Mouse (Mus musculus) hindbrain, embryonic 11.5 days (tissue): ENCODE data around the gene Pilrb2. TPM values are rescaled to one million over a fixed set of nuclear protein-coding genes. Genes with fewer than 3 reads are reported as not detected.

Experiments
- ATAC-seq: fragments of 200-750 bp; cut with Nextera tagmentation; 2 replicates; pipeline ENCODE4 v1.8.0; 2017; ENCODE audit warnings: mild to moderate bottlenecking, moderate TSS enrichment, moderate library complexity; ENCODE audit not compliant: low FRiP score
- DNase-seq: peaks from one replicate; pipeline ENCODE4 v3.0.0-alpha.2; 2015; ENCODE audit warnings: low spot score
- H3K27ac ChIP-seq: fragments of 300-500 bp; sonication (generic); 2 replicates; pipeline ENCODE4 v1.5.1; 2014; ENCODE audit warnings: mild to moderate bottlenecking, low read depth, low read length
- H3K27me3 ChIP-seq: fragments of 300-500 bp; sonication (generic); 2 replicates; pipeline ENCODE4 v1.6.1; 2014; ENCODE audit warnings: mild to moderate bottlenecking, low read length, moderate library complexity, mixed read lengths; ENCODE audit not compliant: control insufficient read depth, insufficient read depth
- H3K36me3 ChIP-seq: fragments of 300-500 bp; sonication (generic); 2 replicates; pipeline ENCODE4 v1.6.1; 2014; ENCODE audit warnings: mild to moderate bottlenecking, low read length, moderate library complexity, mixed read lengths; ENCODE audit not compliant: control insufficient read depth, insufficient read depth
- H3K4me1 ChIP-seq: fragments of 300-500 bp; sonication (generic); replicated peaks from 2 replicates; pipeline ENCODE4 v1.6.1; 2014; ENCODE audit warnings: low read length, mixed read lengths; ENCODE audit not compliant: control insufficient read depth, insufficient read depth
- H3K4me2 ChIP-seq: fragments of 300-500 bp; sonication (generic); replicated peaks from 2 replicates; pipeline ENCODE4 v1.6.1; 2014; ENCODE audit warnings: mild to moderate bottlenecking, low read depth, low read length
- H3K4me3 ChIP-seq: fragments of 300-500 bp; sonication (generic); 2 replicates; pipeline ENCODE4 v1.5.1; 2014; ENCODE audit warnings: low read depth, low read length
- H3K9ac ChIP-seq: fragments of 300-500 bp; sonication (generic); 2 replicates; pipeline ENCODE4 v1.6.1; 2014; ENCODE audit warnings: low read depth, low read length
- H3K9me3 ChIP-seq: fragments of 300-500 bp; sonication (generic); 2 replicates; pipeline ENCODE4 v1.6.1; 2016; ENCODE audit warnings: low read length; ENCODE audit not compliant: control insufficient read depth
- WGBS: fragments of 180-500 bp; shearing (Covaris S2); extraction: QIAGEN DNeasy Blood & Tissue Kit; methylation state at CpG from one replicate; pipeline ENCODE4 v1.1.7; 2014; 5-methylcytosine and 5-hydroxymethylcytosine counted together
- polyA plus RNA-seq: library from polyadenylated mRNA; unstranded; fragments of >200 nt; fragmentation: Nextera tagmentation; extraction: Ambion mirVana; gene quantifications from 2 replicates; pipeline ENCODE4 v1.2.1, GENCODE M21; 2014

The Pilrb2 gene
- polyA plus RNA-seq, 1 experiment from 2014 or later, result not detected

GRCm38 (mm10) chr5:137826421-137826820, 45.2 kb downstream of the Pilrb2 start:
- DNase-seq (no peak), ATAC-seq (no peak)
- H3K36me3 ChIP-seq, result no peaks in the 10 kb centered on the region
- no peak overlapping the region for H3K9ac ChIP-seq
- no peak overlapping the region for H3K27ac ChIP-seq
- no peaks in the 10 kb centered on the region for H3K4me1 ChIP-seq
- H3K4me2 ChIP-seq, result no peak overlapping the region
- H3K4me3 ChIP-seq, result no peak overlapping the region
- WGBS, result 79% methylated on average over 7 of the region's 7 CpGs
- no peaks in the 10 kb centered on the region for H3K27me3 ChIP-seq
- no peaks in the 10 kb centered on the region for H3K9me3 ChIP-seq

DNA sequence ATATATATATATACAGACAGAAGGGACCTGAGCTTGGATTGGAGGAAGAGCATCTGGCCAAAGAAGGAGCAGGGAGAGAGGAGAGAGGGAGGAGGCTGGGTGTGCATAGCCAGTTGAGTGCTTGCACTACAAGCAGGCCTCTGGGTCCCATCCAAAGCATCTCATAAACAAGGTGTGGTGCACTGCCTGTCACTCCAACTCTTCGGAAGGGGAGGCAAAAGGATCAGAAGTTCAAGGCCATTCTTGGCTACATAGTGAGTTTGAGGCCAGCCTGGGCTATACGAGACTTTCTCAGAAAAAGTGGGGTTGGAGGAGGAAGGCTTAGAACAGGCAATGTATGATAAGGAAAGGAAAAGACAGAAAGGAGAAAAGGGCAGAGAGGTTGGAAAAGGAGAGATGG, 45.6 kb downstream of the Pilrb2 start:
- WGBS, result 88% methylated on average over 2 of the region's 2 CpGs
- H3K9ac ChIP-seq, result no peak overlapping the region
- no peak overlapping the region for H3K4me3 ChIP-seq
- H3K4me1 ChIP-seq, result no peaks in the 10 kb centered on the region
- no peak overlapping the region for H3K4me2 ChIP-seq
- no peaks in the 10 kb centered on the region for H3K27me3 ChIP-seq
- no peak for DNase-seq
- H3K36me3 ChIP-seq, result no peaks in the 10 kb centered on the region
- H3K27ac ChIP-seq, result no peak overlapping the region
- no peaks in the 10 kb centered on the region for H3K9me3 ChIP-seq
- ATAC-seq, result no peak

DNA sequence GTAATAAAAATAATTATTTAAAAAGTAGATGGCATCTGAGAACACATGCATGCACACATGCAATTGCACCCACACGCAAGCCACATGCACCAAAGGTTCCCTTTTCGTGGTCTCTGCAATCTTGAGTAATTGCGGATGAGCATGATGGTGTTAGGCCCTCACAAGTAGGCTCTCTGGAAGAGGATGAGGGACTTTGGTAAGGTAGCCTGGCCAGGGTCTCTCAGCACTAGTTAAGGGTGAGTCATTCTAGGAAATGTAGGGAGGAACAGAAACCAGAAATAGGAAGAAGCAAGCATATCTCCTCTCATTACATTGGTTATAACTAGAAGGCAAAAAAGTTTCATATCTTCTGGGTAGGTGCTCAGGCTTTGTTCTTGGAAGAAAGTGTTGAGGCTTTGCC, 46.6 kb downstream of the Pilrb2 start:
- no peak overlapping the region for H3K4me2 ChIP-seq
- H3K27me3 ChIP-seq, result no peaks in the 10 kb centered on the region
- no peak for DNase-seq
- no peaks in the 10 kb centered on the region for H3K36me3 ChIP-seq
- H3K9ac ChIP-seq, result no peak overlapping the region
- WGBS, result 87% methylated on average over 3 of the region's 3 CpGs
- H3K9me3 ChIP-seq, result no peaks in the 10 kb centered on the region
- ATAC-seq, result no peak
- no peak overlapping the region for H3K4me3 ChIP-seq
- H3K4me1 ChIP-seq, result no peaks in the 10 kb centered on the region
- no peak overlapping the region for H3K27ac ChIP-seq

GRCm38 (mm10) chr5:137823455-137824045, 48.1 kb downstream of the Pilrb2 start:
- no peak for DNase-seq

GRCm38 (mm10) chr5:137822602-137823001, 49.0 kb downstream of the Pilrb2 start:
- no peak for ATAC-seq
- DNase-seq, result no peak
- no peaks in the 10 kb centered on the region for H3K4me1 ChIP-seq
- H3K9me3 ChIP-seq, result no peaks in the 10 kb centered on the region
- 77% methylated on average over 1 of the region's 1 CpGs for WGBS
- no peaks in the 10 kb centered on the region for H3K36me3 ChIP-seq
- H3K27me3 ChIP-seq, result no peaks in the 10 kb centered on the region
- no peak overlapping the region for H3K9ac ChIP-seq
- no peak overlapping the region for H3K4me3 ChIP-seq
- H3K4me2 ChIP-seq, result no peak overlapping the region
- no peak overlapping the region for H3K27ac ChIP-seq

More at GRCm38 (mm10) chr5:137823455-137824045, 48.1 kb downstream of the Pilrb2 start:
- Histone ChIP-seq H3K9ac (no peak overlapping the region), H3K36me3 (no peaks in the 10 kb centered on the region), H3K9me3 (no peaks in the 10 kb centered on the region), H3K27ac (no peak overlapping the region), H3K4me1 (no peaks in the 10 kb centered on the region), H3K27me3 (no peaks in the 10 kb centered on the region), H3K4me2 (no peak overlapping the region), H3K4me3 (no peak overlapping the region)
- 88% methylated on average over 6 of the region's 6 CpGs for WGBS
- no peak for ATAC-seq

DNA sequence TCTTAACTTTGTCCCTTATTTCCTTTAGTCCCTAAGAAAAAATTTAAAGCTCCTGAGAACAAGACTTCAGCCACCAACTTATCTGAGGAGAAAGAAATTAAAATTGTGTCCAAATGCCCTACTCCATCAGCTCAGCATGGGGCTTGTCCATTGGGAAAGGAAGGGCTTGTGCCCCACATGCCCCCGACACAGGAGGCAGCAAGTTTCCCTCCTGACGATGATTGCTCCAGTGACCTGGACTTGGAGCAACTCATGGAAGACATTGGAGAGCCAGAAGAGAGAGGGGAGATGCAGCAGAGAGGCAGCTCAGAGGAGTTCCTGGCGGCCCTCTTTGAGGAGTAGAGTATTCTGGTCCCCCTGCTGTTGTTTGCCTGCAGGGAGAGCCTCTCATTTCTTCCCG, 49.5 kb downstream of the Pilrb2 start:
- no peak overlapping the region for H3K27ac ChIP-seq
- no peaks in the 10 kb centered on the region for H3K9me3 ChIP-seq
- WGBS, result 65% methylated on average over 4 of the region's 4 CpGs
- H3K4me2 ChIP-seq, result no peak overlapping the region
- H3K36me3 ChIP-seq, result no peaks in the 10 kb centered on the region
- H3K4me1 ChIP-seq, result no peaks in the 10 kb centered on the region
- ATAC-seq, result no peak
- H3K9ac ChIP-seq, result no peak overlapping the region
- H3K27me3 ChIP-seq, result no peaks in the 10 kb centered on the region
- no peak overlapping the region for H3K4me3 ChIP-seq
- no peak for DNase-seq

DNA sequence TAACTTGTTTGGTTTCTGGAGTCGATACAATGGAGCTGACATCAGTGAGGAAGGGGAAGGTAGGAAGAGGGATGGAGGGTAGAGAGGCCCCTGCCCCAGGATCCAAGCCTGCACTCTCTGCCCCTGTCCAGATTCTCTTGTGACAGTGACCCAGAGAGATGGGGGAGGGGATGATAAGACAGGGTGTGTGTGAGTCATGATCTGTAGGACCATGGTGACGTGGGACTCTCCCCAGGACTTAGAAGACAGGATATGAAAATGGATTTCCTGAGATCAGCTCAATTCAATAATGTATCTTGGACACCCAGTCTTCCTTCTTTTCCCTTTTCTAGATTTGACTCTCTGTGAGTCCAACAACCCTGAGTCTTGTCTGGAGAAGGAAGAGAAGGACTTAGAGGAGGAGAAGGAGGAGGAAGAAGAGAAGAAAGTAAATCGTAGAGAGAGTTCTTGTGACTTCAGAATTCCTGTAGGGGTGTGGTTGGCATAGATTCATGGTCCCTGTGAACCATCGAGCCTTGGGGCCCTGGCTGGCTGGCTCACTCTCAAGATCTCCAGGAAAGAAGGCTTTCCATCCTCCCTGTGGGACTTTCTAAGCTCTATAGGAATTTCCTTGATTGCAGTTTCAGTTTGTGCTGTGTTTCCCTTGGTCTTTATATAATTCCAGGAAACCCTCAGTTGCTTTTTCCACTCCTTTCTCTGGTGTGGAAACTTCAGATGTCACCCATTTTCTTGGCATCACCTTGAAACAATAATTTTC, 54.0 kb downstream of the Pilrb2 start:
- DNase-seq (no peak), ATAC-seq (no peak)
- H3K36me3 ChIP-seq, result no peaks in the 10 kb centered on the region
- no peaks in the 10 kb centered on the region for H3K4me1 ChIP-seq
- H3K4me2 ChIP-seq, result no peak overlapping the region
- no peaks in the 10 kb centered on the region for H3K27me3 ChIP-seq
- H3K9me3 ChIP-seq, result no peaks in the 10 kb centered on the region
- no peak overlapping the region for H3K4me3 ChIP-seq
- H3K27ac ChIP-seq, result no peak overlapping the region
- no peak overlapping the region for H3K9ac ChIP-seq
- WGBS, result 81% methylated on average over 4 of the region's 4 CpGs
